Mouse (Mus musculus) left cerebral cortex, adult 8-10 months (tissue): Measurements from ENCODE around the gene Hist1h4h. TPM values are rescaled to one million over a fixed set of nuclear protein-coding genes. Genes with fewer than 3 reads are reported as not detected.

Experiments
- DNase-seq, 2 experiments: peaks; one replicate each; pipeline ENCODE4 v3.0.0; 2022; ENCODE audit warnings: low spot score in 2 of 2
- total RNA-seq, 4 experiments: library from RNA; stranded (reverse); gene quantifications; 2 replicates each; pipeline ENCODE4 v1.2.4; 2022

Gene Hist1h4h
- total RNA-seq = 100 to 1,000 TPM; 263 to 358 (median 294) TPM

- DNase-seq = peak; percentile 97 to 98
Observed at GRCm38 (mm10) chr13:23530901-23531875, at the start of gene Hist1h4h. TSS of gene Hist1h4h (plus strand) at chr13:23531050.

DNA sequence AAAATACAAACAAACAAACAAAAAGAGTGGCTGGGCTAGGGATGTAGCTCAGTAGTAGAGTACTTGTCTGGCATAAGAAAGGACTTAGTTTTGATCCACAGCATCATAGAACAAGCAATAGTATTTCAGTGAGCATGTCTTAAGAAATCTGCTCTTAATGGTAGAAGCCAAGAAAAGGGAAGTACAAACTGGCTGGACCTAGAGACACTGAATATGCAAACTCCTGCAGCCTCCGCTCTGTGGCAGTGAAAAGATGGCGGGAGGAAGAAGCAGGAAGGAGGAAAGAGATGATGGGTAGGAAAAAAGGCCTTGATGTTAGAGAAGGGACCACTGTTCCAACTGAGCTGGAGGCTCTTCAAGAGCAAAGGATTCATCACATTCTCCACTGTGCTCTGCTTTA lies 47.7 kb upstream of the Hist1h4h start:
- no peak for DNase-seq

DNA sequence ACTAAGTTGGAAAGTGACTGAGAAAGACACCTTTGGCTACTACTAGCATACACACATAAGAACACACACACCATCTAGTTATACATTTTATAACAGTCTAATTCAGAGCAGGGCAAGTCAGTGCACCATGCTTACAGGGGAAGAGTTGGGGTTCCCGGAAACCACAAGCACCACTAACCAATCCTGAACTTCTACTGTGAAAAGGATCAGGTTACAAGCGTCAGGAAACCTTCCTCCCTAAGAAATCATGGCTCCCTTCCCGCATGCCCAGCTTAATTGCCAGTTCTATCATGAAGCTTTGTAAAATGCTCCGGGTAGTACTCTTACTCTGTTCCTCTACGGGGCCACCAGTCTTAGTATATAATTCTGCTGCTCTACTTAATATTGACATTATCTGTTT lies 45.6 kb upstream of the Hist1h4h start:
- DNase-seq = no peak

DNA sequence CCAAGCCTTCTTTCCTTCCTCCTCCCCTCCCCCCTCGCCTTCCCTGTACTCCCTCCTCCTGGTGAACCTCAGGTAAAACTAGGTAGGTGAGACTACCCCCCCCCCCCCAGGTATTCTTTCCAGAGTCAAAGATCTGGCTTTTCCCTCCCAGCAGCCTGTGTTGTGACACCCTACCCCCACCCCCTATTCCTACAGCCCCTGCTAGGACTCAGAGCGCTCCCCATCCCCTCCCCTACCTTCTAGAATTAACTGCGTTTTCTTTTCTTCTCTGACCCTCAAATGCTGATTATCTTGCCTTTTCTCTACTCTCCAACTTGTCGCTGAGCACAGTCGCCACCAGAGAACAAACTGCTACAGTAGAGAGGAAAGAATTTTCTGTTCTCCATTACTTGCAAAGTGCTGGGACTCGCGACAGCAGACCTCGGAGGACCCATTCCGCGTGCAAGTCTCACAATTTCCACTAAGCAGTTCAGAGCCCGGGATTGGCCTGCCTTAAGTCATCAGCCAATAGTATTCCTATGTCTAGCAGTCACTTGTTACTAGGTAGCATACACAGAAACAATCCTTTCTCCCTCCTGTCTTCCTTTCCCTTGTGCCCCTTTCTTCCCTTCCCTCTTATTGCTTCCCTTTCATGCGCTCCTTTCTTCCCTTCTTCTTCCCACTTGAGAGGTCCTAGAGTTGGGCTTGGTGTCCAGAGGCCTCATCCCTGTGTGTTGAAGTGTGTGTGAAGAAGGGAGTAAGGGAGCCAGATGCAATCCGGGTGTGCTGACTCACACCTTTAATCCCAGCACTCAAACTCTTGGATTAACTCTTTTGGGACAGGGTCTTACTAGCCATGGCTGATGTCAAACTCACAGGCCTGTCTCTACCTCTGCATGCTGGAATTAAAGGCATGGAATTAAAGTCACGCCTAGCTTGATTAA lies 42.2 kb upstream of the Hist1h4h start, which contains the start of gene Btn2a2:
Btn2a2 (minus strand) TSS at position 458 of the 923 bp plus-strand sequence.
- DNase-seq = peak; percentile 35 to 69

- peak in 1 of 2 experiments; percentile 34 for DNase-seq
Observed at GRCm38 (mm10) chr13:23490863-23491262, 40.0 kb upstream of the Hist1h4h start.

GRCm38 (mm10) chr13:23491263-23491662 lies 39.6 kb upstream of the Hist1h4h start:
- DNase-seq = no peak

DNA sequence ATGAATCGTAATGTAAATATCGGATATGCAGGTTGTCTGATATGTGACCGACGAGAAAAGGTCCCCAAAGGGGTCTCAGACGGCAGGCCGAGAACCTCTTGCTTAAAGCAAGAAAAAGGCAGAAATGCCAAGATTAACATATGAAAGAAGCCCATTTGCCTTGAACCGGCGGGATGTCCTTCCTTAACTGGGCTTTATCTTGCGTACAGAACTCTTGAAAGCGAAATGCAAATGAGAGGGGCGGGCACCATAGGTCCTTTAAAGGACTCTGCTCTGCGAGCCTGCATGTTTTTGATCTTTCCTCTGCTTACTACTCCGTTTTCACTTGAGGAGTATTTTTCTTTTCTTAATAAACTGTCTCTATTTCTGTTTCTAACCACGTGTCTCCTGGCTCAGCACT lies 38.9 kb upstream of the Hist1h4h start:
- DNase-seq = no peak

DNA sequence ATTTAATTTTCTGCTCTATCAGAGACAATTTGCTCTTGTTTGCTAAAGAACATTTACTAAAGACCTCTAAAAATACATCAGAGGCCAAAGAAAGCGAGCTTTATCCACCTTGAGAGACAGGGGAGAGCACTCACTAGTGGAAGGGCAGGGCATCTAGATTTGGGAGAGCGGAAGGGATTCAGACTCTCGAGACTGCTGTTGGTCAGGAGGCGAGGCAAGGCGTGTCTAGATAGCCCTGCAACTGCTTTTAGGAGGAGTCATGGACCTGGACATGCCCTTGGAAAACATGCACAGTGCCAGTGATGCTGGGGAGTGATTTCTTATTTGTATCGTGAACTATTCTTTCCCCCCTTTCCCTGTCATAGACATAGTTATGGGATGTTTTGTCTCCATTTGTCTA lies 35.3 kb upstream of the Hist1h4h start:
- no peak for DNase-seq

GRCm38 (mm10) chr13:23497656-23498321 lies 33.1 kb upstream of the Hist1h4h start:
- peak in 1 of 2 experiments; percentile 43 for DNase-seq

DNA sequence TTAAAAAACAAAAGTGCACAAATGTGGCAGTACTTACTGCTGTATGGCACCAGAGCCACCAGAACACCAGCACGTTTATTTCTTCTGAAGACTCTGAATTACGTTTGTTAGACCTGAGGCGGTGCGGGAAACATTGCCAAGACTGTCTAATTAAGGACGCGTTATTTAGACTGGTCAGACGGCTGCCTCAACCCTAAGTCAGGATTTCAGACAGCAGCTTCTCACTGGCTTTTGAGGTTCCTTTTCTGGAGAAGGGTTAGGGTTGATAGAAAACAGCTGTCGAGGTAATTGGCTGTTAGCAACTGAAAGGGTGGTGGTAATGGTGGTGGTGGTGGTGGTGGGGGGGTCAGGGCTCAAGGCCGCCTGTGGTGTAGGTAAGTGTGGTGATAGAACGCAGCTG lies 32.2 kb upstream of the Hist1h4h start:
- no peak for DNase-seq

DNA sequence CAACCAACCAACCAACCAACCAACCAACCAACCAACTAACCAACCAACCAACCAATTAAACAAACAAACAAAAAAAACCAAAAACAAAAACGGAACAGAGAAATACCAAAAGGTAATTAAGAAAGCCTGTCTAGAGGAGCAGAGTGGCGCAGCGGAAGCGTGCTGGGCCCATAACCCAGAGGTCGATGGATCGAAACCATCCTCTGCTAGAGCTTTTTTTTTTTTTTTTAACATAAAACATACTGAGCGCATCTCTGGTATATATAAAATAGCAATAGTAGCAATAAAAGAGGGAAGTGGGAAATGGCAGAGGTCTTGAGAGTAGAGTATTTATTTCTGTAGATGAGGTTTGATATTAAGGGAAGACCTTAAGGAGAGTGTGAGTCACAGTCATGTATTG lies 30.9 kb upstream of the Hist1h4h start:
- no peak for DNase-seq

DNA sequence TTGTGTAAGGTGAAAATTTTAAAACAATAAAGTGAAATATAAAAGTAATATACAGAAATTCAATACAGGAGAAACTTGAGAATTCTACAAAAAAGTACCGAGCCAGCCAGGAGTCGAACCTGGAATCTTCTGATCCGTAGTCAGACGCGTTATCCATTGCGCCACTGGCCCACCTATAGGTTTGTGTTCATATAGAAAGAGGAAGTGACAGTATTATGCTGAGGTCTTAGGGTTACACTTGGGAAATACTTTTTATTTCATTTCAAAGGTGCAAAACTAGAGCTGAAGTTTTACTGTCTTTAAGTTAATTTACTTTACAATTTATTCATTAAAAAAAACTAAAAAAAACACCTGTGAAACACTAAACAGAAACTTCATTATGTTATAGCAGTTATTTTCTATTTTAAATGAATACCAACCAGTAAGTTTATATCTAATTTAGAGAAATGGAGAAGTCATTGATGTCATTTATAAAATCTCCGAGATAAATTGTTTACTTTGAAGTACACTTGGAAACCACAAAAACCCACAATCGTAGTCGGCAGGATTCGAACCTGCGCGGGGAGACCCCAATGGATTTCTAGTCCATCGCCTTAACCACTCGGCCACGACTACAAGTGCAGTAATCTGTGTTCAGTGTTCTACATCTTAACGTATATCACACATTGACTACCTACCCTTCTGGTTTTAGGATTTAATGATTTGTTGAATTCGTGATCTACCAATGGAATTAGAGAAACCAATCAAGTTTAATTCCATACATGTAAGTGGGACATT lies 30.2 kb upstream of the Hist1h4h start:
- DNase-seq = peak; percentile 39 to 79

DNA sequence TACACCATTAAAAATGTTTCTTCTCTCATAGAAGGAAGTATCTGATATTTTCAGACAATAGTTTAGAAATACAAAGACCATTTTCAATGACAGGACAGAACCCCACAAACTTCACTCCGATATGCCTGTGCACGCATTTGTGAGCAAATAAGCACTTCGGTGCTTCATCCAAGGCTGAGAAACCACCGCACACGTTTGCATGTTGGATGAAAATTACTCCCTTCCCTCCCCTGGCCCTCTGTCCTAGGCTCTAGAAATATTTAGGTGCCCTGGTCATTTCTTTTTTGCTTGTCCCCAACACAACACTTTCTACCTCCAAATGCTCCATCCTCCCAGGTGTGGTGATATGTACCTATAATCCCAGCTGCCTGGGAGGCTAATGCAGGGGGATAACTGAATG lies 29.3 kb upstream of the Hist1h4h start:
- no peak for DNase-seq

DNA sequence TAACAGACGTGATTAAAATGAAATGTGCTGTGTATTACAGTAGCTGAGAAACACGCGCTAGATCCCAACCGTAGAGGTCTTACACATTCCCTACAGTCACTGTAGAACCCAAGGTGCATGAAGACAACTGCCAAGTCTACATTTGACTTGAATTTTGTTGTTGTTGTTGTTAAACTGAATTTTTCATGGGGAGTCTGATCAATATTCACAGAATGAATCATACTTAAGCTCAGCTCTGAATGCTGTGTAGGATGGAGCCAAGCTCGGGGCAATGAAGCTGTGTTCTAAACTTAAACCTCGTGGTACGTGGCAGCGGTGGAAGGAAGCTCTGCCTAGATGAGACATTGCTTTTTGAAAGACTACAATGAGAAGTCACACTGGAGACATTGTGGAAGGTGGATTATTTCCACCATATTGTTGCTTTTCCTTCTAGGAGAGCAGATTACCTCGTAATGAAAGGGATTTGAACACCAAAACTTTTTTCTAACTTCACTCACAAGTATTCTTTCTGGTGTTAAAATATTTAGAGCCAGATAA lies 28.8 kb upstream of the Hist1h4h start:
- DNase-seq = no peak

DNA sequence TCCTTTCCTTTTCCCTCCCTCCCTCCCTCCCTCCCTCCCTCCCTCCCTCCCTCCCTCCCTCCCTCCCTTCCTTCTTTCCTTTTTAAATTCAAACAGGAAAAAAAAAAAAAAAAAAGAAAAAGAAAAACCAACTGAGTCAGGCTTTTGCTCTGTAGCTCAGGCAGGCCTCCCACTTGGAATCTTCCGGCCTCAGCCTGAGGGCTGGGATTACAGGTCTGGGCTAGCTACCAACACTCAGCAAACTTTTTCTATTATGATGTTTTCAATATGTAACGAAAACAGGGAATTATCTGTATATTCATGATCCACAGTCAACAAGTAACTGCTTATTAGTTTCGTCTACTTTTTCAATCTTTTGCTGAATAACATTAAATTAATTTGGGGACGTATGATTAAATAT lies 27.9 kb upstream of the Hist1h4h start:
- no peak for DNase-seq

GRCm38 (mm10) chr13:23503797-23504196 lies 27.1 kb upstream of the Hist1h4h start:
- peak in 1 of 2 experiments; percentile 43 for DNase-seq

DNA sequence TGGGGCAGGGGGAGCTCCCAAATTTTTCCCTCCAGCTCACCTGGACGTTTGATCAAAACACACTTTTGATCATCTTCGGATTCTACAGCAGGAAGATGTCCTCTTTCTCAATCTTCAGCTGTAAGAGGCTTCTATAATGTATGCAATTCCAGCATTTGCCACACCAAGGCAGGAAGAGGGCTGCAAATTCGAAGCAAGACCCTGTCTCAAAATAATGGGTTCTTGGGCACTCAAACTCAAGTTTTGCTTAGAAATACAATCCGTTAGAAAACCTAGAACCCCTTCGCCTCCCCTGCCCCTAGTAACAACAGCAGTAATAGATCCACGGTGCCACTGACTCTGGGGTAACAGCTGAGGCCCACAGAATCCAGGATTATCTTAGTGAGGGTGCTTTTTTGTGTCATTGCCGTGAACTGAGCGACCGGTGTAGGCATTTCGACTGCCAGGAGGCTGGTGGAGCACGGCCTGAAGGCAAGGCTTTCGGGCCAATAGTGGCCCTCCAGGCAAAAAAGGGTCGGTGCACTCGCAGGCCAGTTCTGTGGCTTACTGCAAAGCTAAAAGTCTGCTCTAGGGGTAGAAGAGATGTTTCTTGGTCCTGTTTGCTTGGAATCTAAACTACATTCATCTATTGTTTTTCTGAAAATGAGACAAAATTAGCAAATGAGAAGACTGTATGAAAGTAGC lies 25.0 kb upstream of the Hist1h4h start:
- no peak for DNase-seq

DNA sequence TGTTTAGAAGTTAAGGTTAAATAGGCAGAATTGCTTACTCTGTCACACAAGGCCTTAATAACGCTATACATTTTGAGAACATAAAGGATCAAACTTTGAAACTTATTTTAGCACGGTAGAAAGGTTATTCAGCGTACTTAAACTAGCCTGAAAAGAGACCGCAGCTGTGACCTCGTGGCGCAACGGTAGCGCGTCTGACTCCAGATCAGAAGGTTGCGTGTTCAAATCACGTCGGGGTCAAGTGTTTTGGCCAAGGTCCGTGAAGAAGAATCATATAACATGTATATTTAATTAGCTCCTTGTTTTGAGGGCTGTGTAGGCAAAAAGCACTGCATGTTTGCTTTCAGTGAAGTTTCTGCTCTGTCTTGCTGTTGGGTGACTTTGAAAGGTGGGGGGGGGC lies 24.5 kb upstream of the Hist1h4h start:
- DNase-seq = no peak

DNA sequence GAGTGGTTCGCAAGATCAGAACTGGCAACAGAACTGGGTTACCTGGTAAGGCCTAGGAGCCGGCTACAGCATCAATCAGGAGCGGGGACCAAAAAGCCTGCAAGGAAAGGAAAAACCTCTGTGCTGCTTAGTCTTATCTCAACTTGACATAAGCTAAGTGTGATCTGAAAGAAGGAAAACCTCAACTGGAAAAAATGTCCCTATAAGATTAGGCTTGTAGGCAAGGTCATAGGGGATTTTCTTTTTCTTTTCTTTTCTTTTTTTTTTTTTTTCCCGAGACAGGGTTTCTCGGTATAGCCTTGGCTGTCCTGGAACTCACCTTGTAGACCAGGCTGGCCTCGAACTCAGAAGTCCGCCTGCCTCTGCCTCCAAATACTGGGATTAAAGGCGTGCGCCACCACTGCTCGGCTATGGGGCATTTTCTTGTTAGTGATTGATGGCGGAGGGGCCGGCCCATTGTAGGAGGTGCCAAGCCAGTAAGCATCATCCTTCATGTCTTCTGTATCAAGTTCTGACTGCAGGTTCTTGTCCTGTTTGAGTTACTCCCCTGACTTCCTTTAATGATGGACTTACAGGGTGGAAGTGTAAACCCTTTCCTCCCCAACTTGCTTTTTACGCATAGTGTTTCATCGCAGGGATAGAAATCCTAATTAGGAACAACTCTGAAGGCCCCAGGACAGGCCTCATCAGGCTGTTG lies 23.9 kb upstream of the Hist1h4h start:
- no peak for DNase-seq
